Mouse (Mus musculus) ES-E14 (cell line): ENCODE results near the gene Trim47. TPM values are rescaled to one million over a fixed set of nuclear protein-coding genes. Genes with fewer than 3 reads are reported as not detected.
A peak's percentile ranks its signal among the peaks of the same experiment; 100 is the strongest.

Experiments
- DNase-seq: peaks from one replicate; pipeline ENCODE4 v3.0.0-alpha.2; 2013; ENCODE audit warnings: low read depth, low spot score
- H3K27ac ChIP-seq: 2 replicates; pipeline ENCODE4 v1.5.1; 2012; ENCODE audit warnings: low read depth, mild to moderate bottlenecking, low read length, moderate library complexity, mixed read lengths; ENCODE audit not compliant: poor library complexity, insufficient read depth, severe bottlenecking
- H3K36me3 ChIP-seq: 2 replicates; pipeline ENCODE4 v1.6.1; 2012; ENCODE audit warnings: mild to moderate bottlenecking, low read length, moderate library complexity, mixed read lengths; ENCODE audit not compliant: control insufficient read depth, poor library complexity, insufficient read depth, severe bottlenecking
- H3K4me1 ChIP-seq, 2 experiments: fragments of 150-350 bp in 1 of 2; sonication (generic) in 1 of 2; 2 replicates each; pipeline ENCODE4 v1.6.1; 2012; ENCODE audit warnings: low read length in 2 of 2, mild to moderate bottlenecking in 1 of 2, mixed read lengths in 1 of 2; ENCODE audit not compliant: control insufficient read depth in 2 of 2, insufficient read depth in 2 of 2, poor library complexity in 1 of 2
- H3K4me3 ChIP-seq, 2 experiments: fragments of 150-350 bp in 1 of 2; sonication (generic) in 1 of 2; 2 replicates each; pipeline ENCODE4 v1.5.1; 2012; ENCODE audit warnings: low read length in 2 of 2, low read depth in 1 of 2, mild to moderate bottlenecking in 1 of 2, mixed read lengths in 1 of 2; ENCODE audit not compliant: insufficient read depth in 1 of 2, poor library complexity in 1 of 2, severe bottlenecking in 1 of 2
- H3K9ac ChIP-seq: 2 replicates; pipeline ENCODE4 v1.6.1; 2012; ENCODE audit warnings: low read depth, mild to moderate bottlenecking, low read length, mixed read lengths; ENCODE audit not compliant: poor library complexity, insufficient read depth, severe bottlenecking
- H3K9me3 ChIP-seq: fragments of 150-350 bp; sonication (generic); 2 replicates; pipeline ENCODE4 v1.6.1; 2012; ENCODE audit warnings: low read depth, mild to moderate bottlenecking, low read length; ENCODE audit not compliant: control insufficient read depth, insufficient read depth
- CHD2 ChIP-seq: IDR thresholded peaks from 2 replicates; pipeline ENCODE4 v1.6.1; 2014; ENCODE audit warnings: mild to moderate bottlenecking, low read depth, low read length, inconsistent platforms
- HCFC1 ChIP-seq: IDR thresholded peaks from 2 replicates; pipeline ENCODE4 v1.6.1; 2012; ENCODE audit warnings: low read length, inconsistent platforms, borderline replicate concordance; ENCODE audit not compliant: insufficient read depth
- MAFK ChIP-seq: IDR thresholded peaks from 2 replicates; pipeline ENCODE4 v1.6.1; 2014; ENCODE audit warnings: mild to moderate bottlenecking, low read depth, low read length, inconsistent platforms; ENCODE audit not compliant: insufficient read depth
- ZC3H11A ChIP-seq: IDR thresholded peaks from 2 replicates; pipeline ENCODE4 v1.6.1; 2012; ENCODE audit warnings: low read depth, mild to moderate bottlenecking, inconsistent platforms, low read length, borderline replicate concordance
- ZNF384 ChIP-seq: IDR thresholded peaks from 2 replicates; pipeline ENCODE4 v1.6.1; 2012; ENCODE audit warnings: low read depth, low read length, inconsistent platforms
- in situ Hi-C, 2 experiments: fragments of 600-800 bp; cut with MboI; formaldehyde crosslinking; loops; one replicate each; pipeline ENCODE4 v1.15.1; 2025; ENCODE audit warnings: low sequenced_read_pairs in 2 of 2, inconsistent platforms in 1 of 2; ENCODE audit not compliant: unreplicated experiment in 2 of 2
- total RNA-seq: library from RNA; depleted of rRNA; stranded (reverse); fragments of 300-350 nt; gene quantifications from 2 replicates; pipeline ENCODE4 v1.2.3, GENCODE M21; 2012

The Trim47 gene
- total RNA-seq, 1 experiment: 3.3 TPM

DNA sequence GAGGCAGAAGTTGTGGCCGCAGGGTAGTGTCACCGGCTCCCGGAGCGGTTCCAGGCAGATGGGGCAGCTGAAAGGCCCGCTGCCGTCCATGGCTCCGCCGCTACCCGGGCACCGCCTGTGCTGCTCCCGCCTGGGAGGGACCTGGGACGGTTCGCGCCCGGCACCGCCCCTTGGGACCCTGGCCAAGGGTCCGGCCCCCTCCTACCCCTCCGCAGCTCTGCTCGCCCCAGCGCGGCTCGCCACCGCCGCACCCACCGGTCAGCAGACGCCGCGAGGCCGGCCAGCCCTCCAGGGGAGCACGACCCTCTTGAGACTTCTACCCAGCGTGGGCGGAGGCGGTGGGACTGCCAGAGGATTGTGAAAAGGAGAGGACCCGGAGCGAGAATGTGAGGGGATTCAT, 16.9 kb downstream of the Trim47 start:
- in situ Hi-C loops: no loop called here
- no peak for TF ChIP-seq HCFC1
- TF ChIP-seq ZNF384: no peak
- no peak for TF ChIP-seq CHD2
- no peak for TF ChIP-seq MAFK
- no peak for TF ChIP-seq ZC3H11A
- H3K27ac ChIP-seq: no peak overlapping the region

DNA sequence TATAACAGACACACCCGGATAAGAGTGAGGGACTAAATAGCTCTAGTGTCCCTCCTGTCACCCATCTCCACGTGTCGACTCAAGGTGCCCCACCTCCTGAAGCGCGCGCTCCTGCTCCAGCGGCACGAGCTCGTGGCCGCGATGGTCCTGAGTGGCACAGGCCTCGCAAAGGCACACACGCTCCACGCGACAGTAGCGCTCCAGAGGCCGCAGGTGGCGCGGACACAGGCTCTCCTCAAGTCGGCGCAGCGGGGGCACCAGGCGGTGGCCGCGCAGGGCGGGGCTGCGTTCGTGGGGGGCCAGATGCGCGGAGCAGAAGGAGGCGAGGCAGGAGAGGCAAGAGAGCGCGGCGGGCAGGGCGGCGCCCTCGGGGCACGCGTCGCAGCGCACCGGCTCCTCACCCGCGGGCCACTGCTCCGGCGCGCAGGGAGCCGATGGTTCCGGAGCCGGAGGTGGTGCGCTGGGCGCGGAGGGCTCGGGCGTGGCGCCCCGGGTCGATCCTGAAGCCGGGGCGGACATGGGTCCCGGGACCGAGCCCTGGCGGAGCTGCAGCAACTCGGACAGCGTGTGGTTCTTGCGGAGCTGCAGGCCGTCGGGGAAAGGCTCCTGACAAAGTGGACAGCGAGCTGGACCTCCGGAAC, 17.4 kb downstream of the Trim47 start:
- no peak for DNase-seq
- Histone ChIP-seq H3K36me3 (no peaks in the 10 kb centered on the region), H3K4me3 (peak overlapping the region; percentile 45 to 46), H3K27ac (no peak overlapping the region), H3K9ac (peak overlapping the region; percentile 28), H3K9me3 (no peaks in the 10 kb centered on the region), H3K4me1 (peaks cover 7 to 30% of the 10 kb centered on the region in 2 experiments)
- in situ Hi-C loops: no loop called here
- TF ChIP-seq ZNF384: no peak

More for the DNA sequence above, 16.9 kb downstream of the Trim47 start:
- no peak for DNase-seq
- H3K36me3 ChIP-seq: no peaks in the 10 kb centered on the region
- peak overlapping the region; percentile 45 to 46 for H3K4me3 ChIP-seq
- peak overlapping the region; percentile 28; the same call in 1 of the 2 replicates for H3K9ac ChIP-seq
- peaks cover 4 to 29% of the 10 kb centered on the region in 2 experiments; a peak in 3 of 4 replicates for H3K4me1 ChIP-seq
- no peaks in the 10 kb centered on the region for H3K9me3 ChIP-seq

DNA sequence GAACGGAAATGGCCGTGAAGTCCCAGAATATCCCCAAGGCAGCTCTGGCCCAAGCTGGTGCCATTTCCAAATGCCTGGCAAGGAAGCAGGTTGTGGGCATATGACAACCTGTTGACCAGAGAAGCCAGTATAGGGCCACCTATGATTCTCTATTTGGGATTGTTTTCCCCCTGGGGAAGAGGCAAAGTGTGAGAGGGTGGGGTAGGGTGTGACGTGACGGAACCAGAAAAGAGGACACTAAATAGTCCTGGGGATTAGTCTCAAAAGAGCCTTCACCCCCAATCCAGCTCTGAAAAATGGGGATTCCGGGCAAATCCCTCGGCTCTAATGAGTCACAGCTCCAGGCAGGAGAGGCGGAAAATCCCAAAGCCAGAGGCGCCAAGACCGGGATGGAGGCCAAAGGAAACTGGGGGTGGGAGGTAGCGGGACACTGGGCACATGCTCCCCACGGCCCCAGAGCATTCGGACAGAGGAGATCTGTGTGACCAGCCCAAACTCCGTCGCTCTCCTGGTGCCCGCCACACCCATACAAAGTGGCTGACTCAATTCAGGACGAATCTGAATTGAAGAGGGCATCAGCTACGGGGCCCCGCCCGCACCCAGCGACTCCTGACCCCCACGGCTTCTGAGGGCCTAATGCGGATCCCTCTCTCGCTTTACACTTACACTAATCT, 18.4 kb downstream of the Trim47 start:
- in situ Hi-C loops: no loop called here
- Histone ChIP-seq H3K4me1 (peaks cover 10 to 38% of the 10 kb centered on the region in 2 experiments), H3K4me3 (peak overlapping the region; percentile 39 to 67; a peak in 3 of 4 replicates), H3K9ac (0 out of 2 replicates have a peak overlapping the region, but pooled peaks have one; percentile 5), H3K27ac (no peak overlapping the region), H3K9me3 (no peaks in the 10 kb centered on the region), H3K36me3 (no peaks in the 10 kb centered on the region)
- no peak for DNase-seq
- TF ChIP-seq MAFK (no peak), ZC3H11A (no peak), ZNF384 (no peak), CHD2 (no peak), HCFC1 (no peak)

DNA sequence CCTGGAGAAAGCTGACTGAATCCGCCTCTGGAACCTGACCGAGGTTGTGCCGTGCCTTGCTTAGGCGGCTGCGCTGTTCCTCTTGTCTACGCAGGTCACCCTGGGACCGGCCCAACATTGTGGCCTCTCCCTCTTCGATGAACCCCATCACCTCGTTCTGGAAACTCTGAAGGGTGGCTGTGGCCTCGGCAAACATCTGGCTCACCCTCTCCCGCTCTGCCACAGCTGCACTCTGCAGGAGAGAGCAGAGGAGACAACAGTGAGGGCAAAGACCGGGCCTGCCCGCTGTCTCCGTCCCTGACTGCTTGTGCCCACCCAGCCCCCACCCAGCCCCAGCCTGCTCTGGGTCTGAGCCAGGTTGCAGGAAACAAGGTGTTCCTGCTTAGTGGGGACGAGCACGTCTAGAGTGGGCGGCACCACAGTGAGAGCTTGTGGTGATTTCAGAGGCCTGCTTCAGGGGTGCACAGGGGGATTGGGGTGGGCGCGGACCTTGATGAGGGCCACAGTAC, 19.2 kb downstream of the Trim47 start:
- peaks cover 10 to 40% of the 10 kb centered on the region in 2 experiments for H3K4me1 ChIP-seq
- H3K27ac ChIP-seq: no peak overlapping the region
- H3K4me3 ChIP-seq: peak overlapping the region; percentile 39 to 67
- in situ Hi-C loops: no loop called here
- H3K9me3 ChIP-seq: no peaks in the 10 kb centered on the region
- peak overlapping the region; percentile 44 for H3K9ac ChIP-seq
- no peak for DNase-seq
- no peak for TF ChIP-seq ZC3H11A
- no peak for TF ChIP-seq ZNF384
- TF ChIP-seq MAFK: no peak
- TF ChIP-seq CHD2: no peak
- no peak for TF ChIP-seq HCFC1
- H3K36me3 ChIP-seq: no peaks in the 10 kb centered on the region
